Mouse (Mus musculus): ENCODE results near the gene Lenep. TPM values are rescaled to one million over a fixed set of nuclear protein-coding genes. Genes with fewer than 3 reads are reported as not detected.

The Lenep gene
- polyA plus RNA-seq (2015; fragmentation: Nextera tagmentation; extraction: Ambion mirVana), result 1.7 TPM in 1 of 2 replicates, not detected in the other

GRCm38 (mm10) chr3:89402693-89403092 is at the start of gene Lenep:
Gene Lenep, minus strand, starts transcription at chr3:89402793.
- no peaks in the 10 kb centered on the region for H3K27me3 ChIP-seq
- no peaks in the 10 kb centered on the region for H3K9me3 ChIP-seq (replicated peaks)
- peaks cover 39% of the 10 kb centered on the region for H3K36me3 ChIP-seq
- H3K4me1 ChIP-seq (replicated peaks), result no peaks in the 10 kb centered on the region
- H3K4me2 ChIP-seq, result no peak within 1 kb of the TSS
- 74% methylated on average over 5 of the region's 5 CpGs for WGBS
- H3K4me3 ChIP-seq, result no peak within 1 kb of the TSS
- H3K27ac ChIP-seq, result no peak within 1 kb of the TSS
- H3K9ac ChIP-seq, result no peak within 1 kb of the TSS
- no peak for ATAC-seq (replicated peaks; ENCODE audit: insufficient number of reproducible peaks, insufficient read depth, low FRiP score, low read depth)

GRCm38 (mm10) chr3:89451916-89452315 is 49.3 kb upstream of the Lenep start:
- no peak overlapping the region for H3K9ac ChIP-seq
- WGBS, result 53% methylated on average over 1 of the region's 1 CpGs

GRCm38 (mm10) chr3:89449541-89449940 is 46.9 kb upstream of the Lenep start:
- ATAC-seq (replicated peaks; ENCODE audit: insufficient number of reproducible peaks, insufficient read depth, low FRiP score, low read depth), result peak; percentile 53
- peaks cover 37% of the 10 kb centered on the region for H3K4me1 ChIP-seq (replicated peaks)
- H3K9me3 ChIP-seq (replicated peaks), result no peaks in the 10 kb centered on the region
- H3K9ac ChIP-seq, result no peak overlapping the region
- peak overlapping the region; percentile 38; the same call in 1 of the 2 replicates for H3K4me2 ChIP-seq
- H3K36me3 ChIP-seq, result peaks cover 22% of the 10 kb centered on the region
- H3K4me3 ChIP-seq, result no peak overlapping the region
- 30% methylated on average over 7 of the region's 7 CpGs for WGBS
- H3K27me3 ChIP-seq, result no peaks in the 10 kb centered on the region
- H3K27ac ChIP-seq, result peak overlapping the region; percentile 88

More at GRCm38 (mm10) chr3:89451916-89452315, 49.3 kb upstream of the Lenep start:
- Histone ChIP-seq H3K27ac (no peak overlapping the region), H3K4me3 (no peak overlapping the region), H3K9me3 (replicated peaks) (no peaks in the 10 kb centered on the region), H3K4me2 (no peak overlapping the region), H3K36me3 (peaks cover 3% of the 10 kb centered on the region; the same call in 1 of the 2 replicates), H3K27me3 (no peaks in the 10 kb centered on the region), H3K4me1 (replicated peaks) (peaks cover 38% of the 10 kb centered on the region)
- ATAC-seq (replicated peaks; ENCODE audit: insufficient number of reproducible peaks, insufficient read depth, low FRiP score, low read depth), result no peak

- ATAC-seq (replicated peaks; ENCODE audit: insufficient number of reproducible peaks, insufficient read depth, low FRiP score, low read depth), result peak; percentile 75
- Histone ChIP-seq H3K4me3 (peak overlapping the region; percentile 13; the same call in 1 of the 2 replicates), H3K4me1 (replicated peaks) (peaks cover 37% of the 10 kb centered on the region)
Measured at GRCm38 (mm10) chr3:89448720-89449537, 46.3 kb upstream of the Lenep start.

GRCm38 (mm10) chr3:89440691-89441090 is 38.1 kb upstream of the Lenep start:
- no peak overlapping the region for H3K4me2 ChIP-seq
- 84% methylated on average over 2 of the region's 2 CpGs for WGBS
- H3K9ac ChIP-seq, result no peak overlapping the region
- ATAC-seq (replicated peaks; ENCODE audit: insufficient number of reproducible peaks, insufficient read depth, low FRiP score, low read depth), result no peak
- no peak overlapping the region for H3K27ac ChIP-seq
- H3K36me3 ChIP-seq, result peaks cover 27% of the 10 kb centered on the region
- H3K4me3 ChIP-seq, result no peak overlapping the region
- H3K9me3 ChIP-seq (replicated peaks), result no peaks in the 10 kb centered on the region
- peaks cover 20% of the 10 kb centered on the region for H3K4me1 ChIP-seq (replicated peaks)
- no peaks in the 10 kb centered on the region for H3K27me3 ChIP-seq

More at GRCm38 (mm10) chr3:89448720-89449537, 46.3 kb upstream of the Lenep start:
- Histone ChIP-seq H3K9me3 (replicated peaks) (no peaks in the 10 kb centered on the region), H3K27ac (peak overlapping the region; percentile 88), H3K36me3 (peaks cover 26% of the 10 kb centered on the region), H3K27me3 (no peaks in the 10 kb centered on the region), H3K9ac (0 out of 2 replicates have a peak overlapping the region, but pooled peaks have one; percentile 7), H3K4me2 (peak overlapping the region; percentile 38)
- 34% methylated on average over 13 of the region's 13 CpGs for WGBS

GRCm38 (mm10) chr3:89437269-89437668 is 34.7 kb upstream of the Lenep start:
- Histone ChIP-seq H3K27me3 (no peaks in the 10 kb centered on the region), H3K9ac (peak overlapping the region; percentile 66), H3K9me3 (replicated peaks) (no peaks in the 10 kb centered on the region), H3K4me2 (peak overlapping the region; percentile 70), H3K4me3 (peak overlapping the region; percentile 60), H3K4me1 (replicated peaks) (peaks cover 28% of the 10 kb centered on the region), H3K27ac (peak overlapping the region; percentile 76), H3K36me3 (peaks cover 25% of the 10 kb centered on the region)
- 0 out of 2 replicates have a peak, but pooled peaks have one; percentile 33 for ATAC-seq (replicated peaks; ENCODE audit: insufficient number of reproducible peaks, insufficient read depth, low FRiP score, low read depth)
- 28% methylated on average over 5 of the region's 5 CpGs for WGBS

- peak within 1 kb of the TSS; percentile 60 for H3K4me3 ChIP-seq
- H3K9me3 ChIP-seq (replicated peaks), result no peaks in the 10 kb centered on the region
- peaks cover 35% of the 10 kb centered on the region for H3K4me1 ChIP-seq (replicated peaks)
- H3K27me3 ChIP-seq, result no peaks in the 10 kb centered on the region
- peak within 1 kb of the TSS; percentile 66 for H3K9ac ChIP-seq
- H3K36me3 ChIP-seq, result peaks cover 29% of the 10 kb centered on the region
- peak within 1 kb of the TSS; percentile 70 for H3K4me2 ChIP-seq
- peak; percentile 66 for ATAC-seq (replicated peaks; ENCODE audit: insufficient number of reproducible peaks, insufficient read depth, low FRiP score, low read depth)
- WGBS, result 3% methylated on average over 16 of the region's 16 CpGs
- H3K27ac ChIP-seq, result peak within 1 kb of the TSS; percentile 76
Measured at GRCm38 (mm10) chr3:89436176-89437113, 33.9 kb upstream of the Lenep start, which contains the start of gene Pbxip1. Gene Pbxip1, plus strand, starts transcription at chr3:89436706.

- H3K4me1 ChIP-seq (replicated peaks), result peaks cover 41% of the 10 kb centered on the region
- 76% methylated on average over 7 of the region's 7 CpGs for WGBS
Measured at GRCm38 (mm10) chr3:89435041-89435440, 32.4 kb upstream of the Lenep start.

GRCm38 (mm10) chr3:89434532-89434931 is 31.9 kb upstream of the Lenep start:
- no peaks in the 10 kb centered on the region for H3K9me3 ChIP-seq (replicated peaks)
- no peak overlapping the region for H3K9ac ChIP-seq
- H3K27ac ChIP-seq, result no peak overlapping the region
- no peak for ATAC-seq (replicated peaks; ENCODE audit: insufficient number of reproducible peaks, insufficient read depth, low FRiP score, low read depth)
- no peak overlapping the region for H3K4me2 ChIP-seq
- no peaks in the 10 kb centered on the region for H3K27me3 ChIP-seq
- H3K4me1 ChIP-seq (replicated peaks), result peaks cover 41% of the 10 kb centered on the region
- WGBS, result 77% methylated on average over 11 of the region's 11 CpGs
- no peak overlapping the region for H3K4me3 ChIP-seq
- H3K36me3 ChIP-seq, result peaks cover 22% of the 10 kb centered on the region

More at GRCm38 (mm10) chr3:89435041-89435440, 32.4 kb upstream of the Lenep start:
- Histone ChIP-seq H3K4me3 (no peak overlapping the region), H3K9me3 (replicated peaks) (no peaks in the 10 kb centered on the region), H3K9ac (no peak overlapping the region), H3K36me3 (peaks cover 25% of the 10 kb centered on the region), H3K4me2 (no peak overlapping the region), H3K27me3 (no peaks in the 10 kb centered on the region), H3K27ac (no peak overlapping the region)
- ATAC-seq (replicated peaks; ENCODE audit: insufficient number of reproducible peaks, insufficient read depth, low FRiP score, low read depth), result no peak

GRCm38 (mm10) chr3:89432606-89433005 is 30.0 kb upstream of the Lenep start:
- Histone ChIP-seq H3K27me3 (no peaks in the 10 kb centered on the region), H3K27ac (no peak overlapping the region), H3K9me3 (replicated peaks) (no peaks in the 10 kb centered on the region), H3K4me2 (no peak overlapping the region), H3K9ac (no peak overlapping the region), H3K4me1 (replicated peaks) (peaks cover 34% of the 10 kb centered on the region), H3K36me3 (peaks cover 31% of the 10 kb centered on the region), H3K4me3 (no peak overlapping the region)
- 92% methylated on average over 8 of the region's 8 CpGs for WGBS
- ATAC-seq (replicated peaks; ENCODE audit: insufficient number of reproducible peaks, insufficient read depth, low FRiP score, low read depth), result no peak
